Mouse (Mus musculus) Patski (cell line): ENCODE data around the gene Kif1a. TPM values are rescaled to one million over a fixed set of nuclear protein-coding genes. Genes with fewer than 3 reads are reported as not detected.

Source experiments
- ATAC-seq: fragments of 100-300 bp; one replicate; pipeline ENCODE4 v1.8.0; 2021
- CTCF ChIA-PET: fragments of 350-600 bp; sonication (Branson Sonifier 250); formaldehyde crosslinking; loops from one replicate; lab custom pipeline; 2022; ENCODE audit warnings: inconsistent platforms; lab: Charles Lee
- POLR2A ChIA-PET: fragments of 350-600 bp; sonication (Branson Sonifier 250); formaldehyde crosslinking; loops from one replicate; lab custom pipeline; 2022; ENCODE audit warnings: antibody characterized with exemption, inconsistent platforms; lab: Charles Lee
- DNase-seq: peaks from one replicate; pipeline ENCODE4 v3.0.0-alpha.2; 2011; ENCODE audit warnings: low read depth, low spot score
- H3K27me3 ChIP-seq: fragments of 371-371 bp; one replicate; pipeline ENCODE4 v1.5.1; 2021
- CTCF ChIP-seq: fragments of 100-300 bp; IDR thresholded peaks from one replicate; pipeline ENCODE4 v1.5.1; 2021
- in situ Hi-C: fragments of 300-500 bp; cut with MboI; formaldehyde crosslinking; loops from 3 replicates; pipeline ENCODE4 v1.11.1; 2018; ENCODE audit warnings: low pct_unique_long_range_greater_than_20kb, mixed read lengths
- polyA plus RNA-seq: library from polyadenylated mRNA; unstranded; gene quantifications from one replicate; pipeline ENCODE4 v1.2.3, GENCODE M21; 2021

The Kif1a gene
- polyA plus RNA-seq, 1 experiment from 2014 or later, result not detected

DNA sequence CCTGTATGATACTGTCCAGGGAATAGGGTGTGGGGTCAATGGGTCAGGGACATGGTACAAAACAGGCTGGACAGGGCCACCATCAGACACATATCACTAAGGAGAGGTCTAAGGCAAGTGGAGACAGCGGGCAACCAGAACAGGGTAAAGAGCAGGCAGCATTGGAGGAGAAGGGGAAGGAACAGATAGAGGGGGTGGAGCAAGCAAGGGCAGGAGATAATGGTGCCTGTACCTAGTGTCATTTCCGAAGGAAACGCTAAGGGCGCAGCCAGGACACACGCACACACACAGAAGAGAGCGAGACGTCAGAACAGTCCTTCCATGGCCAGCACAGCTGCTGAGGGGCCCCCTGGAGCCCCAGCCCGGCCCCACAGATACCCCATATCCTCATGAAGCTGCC, 75.2 kb downstream of the Kif1a start:
- H3K27me3 ChIP-seq, result peaks cover 59% of the 10 kb centered on the region
- TF ChIP-seq CTCF, result no peak
- POLR2A ChIA-PET, result no interaction called here
- in situ Hi-C loops, result no loop called here
- DNase-seq, result no peak
- CTCF ChIA-PET, result no interaction called here
- no peak for ATAC-seq

DNA sequence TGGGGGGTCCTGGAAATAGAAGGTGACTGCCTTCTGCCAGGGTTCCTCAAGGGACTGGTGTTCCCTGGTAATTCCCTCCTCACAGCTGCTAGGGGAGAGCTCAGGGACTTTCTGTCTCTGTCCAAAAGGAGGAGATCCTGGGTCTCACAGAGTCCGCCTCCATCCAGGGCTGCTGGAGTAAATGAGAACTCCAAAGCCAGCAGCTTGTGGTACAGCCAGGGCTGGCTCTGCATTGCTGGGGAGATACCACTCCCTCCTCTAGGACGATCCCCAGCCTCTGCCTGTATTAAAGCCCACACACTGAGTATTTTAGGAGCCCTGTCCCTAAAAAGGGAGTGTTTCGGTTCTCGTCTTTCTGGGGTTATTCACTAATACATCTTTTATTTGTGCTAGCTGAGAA, 81.1 kb downstream of the Kif1a start:
- DNase-seq, result no peak
- POLR2A ChIA-PET, result no interaction called here
- CTCF ChIA-PET, result no interaction called here
- in situ Hi-C loops, result no loop called here
- peaks cover 64% of the 10 kb centered on the region for H3K27me3 ChIP-seq
- no peak for TF ChIP-seq CTCF
- no peak for ATAC-seq

DNA sequence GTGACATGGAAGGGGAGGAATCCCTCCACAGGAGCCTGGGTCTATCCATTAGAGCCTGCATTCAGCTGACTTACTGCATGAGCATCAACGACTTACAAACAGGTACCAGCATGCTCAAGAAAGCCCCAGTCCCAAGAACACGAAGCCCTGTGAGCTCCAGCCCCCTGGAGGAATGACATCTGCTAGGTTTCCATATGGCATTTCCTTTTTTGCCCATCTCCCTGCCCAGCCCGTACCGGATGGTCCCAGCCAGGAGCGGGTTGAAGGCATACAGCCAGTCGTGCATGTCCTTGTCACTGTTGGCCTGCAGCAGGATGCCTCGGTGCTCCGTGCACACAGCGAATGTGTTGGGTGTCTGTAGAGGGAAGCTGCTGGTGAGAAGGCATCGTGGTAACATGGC, 83.0 kb downstream of the Kif1a start:
- TF ChIP-seq CTCF, result no peak
- H3K27me3 ChIP-seq, result peaks cover 49% of the 10 kb centered on the region
- ChIA-PET POLR2A (no interaction called here), CTCF (interaction anchor here (1.7 kb wide), 1 partner anchor 9 kb away, joined by 4 read pairs; no protein-coding TSS in a partner anchor)
- in situ Hi-C loops, result no loop called here
- DNase-seq, result no peak
- ATAC-seq, result no peak

DNA sequence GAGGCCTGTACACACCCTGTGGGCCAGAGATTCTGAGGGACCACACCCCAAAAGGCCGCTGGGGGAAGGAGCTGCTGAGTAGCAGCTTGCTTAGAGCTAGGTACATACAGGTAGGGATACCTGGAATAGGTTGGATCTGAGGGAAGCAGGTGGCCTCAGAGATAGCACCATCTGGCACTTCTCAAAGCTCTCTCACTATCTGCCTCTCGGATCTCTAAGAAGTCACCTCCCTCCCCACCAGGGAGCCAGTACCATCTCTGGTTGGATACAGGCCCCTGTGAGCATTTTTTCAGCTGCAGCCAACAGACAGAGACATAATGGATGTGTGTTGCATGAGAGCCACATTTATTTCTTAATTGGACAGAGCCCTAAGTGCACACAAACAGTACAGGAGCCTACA, 86.6 kb downstream of the Kif1a start:
- in situ Hi-C loops, result no loop called here
- DNase-seq (no peak), ATAC-seq (no peak)
- CTCF ChIA-PET, result interaction anchor here (1.0 kb wide), 2 partner anchors 14 to 66 kb away, joined by 3 read pairs; no protein-coding TSS in a partner anchor
- no peak for TF ChIP-seq CTCF
- H3K27me3 ChIP-seq, result peaks cover 24% of the 10 kb centered on the region
- POLR2A ChIA-PET, result interaction anchor here (1.4 kb wide), 1 partner anchor 11 kb away, joined by 3 read pairs; no protein-coding TSS in a partner anchor

DNA sequence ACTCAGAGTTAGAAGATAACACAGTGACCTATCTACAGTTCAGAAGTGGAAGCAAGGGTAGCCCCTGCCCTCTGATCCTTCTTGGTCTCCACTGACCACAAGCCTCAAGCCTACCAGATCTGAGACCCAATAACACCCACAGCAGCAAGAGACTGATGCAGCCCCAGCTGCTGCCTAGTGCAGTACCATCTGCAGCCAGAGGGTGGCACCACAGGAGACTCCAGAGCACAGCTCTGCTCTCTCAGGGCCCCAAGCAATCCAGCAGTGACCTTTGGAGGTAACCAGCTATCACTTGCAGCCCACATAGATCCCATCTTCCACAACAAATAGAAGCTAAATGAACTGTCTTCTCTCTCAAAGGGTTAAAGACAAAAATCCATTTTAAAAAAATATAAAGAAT, 87.3 kb downstream of the Kif1a start:
- ATAC-seq, result no peak
- POLR2A ChIA-PET, result interaction anchor here (1.4 kb wide), 1 partner anchor 11 kb away, joined by 3 read pairs; no protein-coding TSS in a partner anchor
- peak; percentile 3 for DNase-seq
- CTCF ChIA-PET, result interaction anchor here (1.0 kb wide), 2 partner anchors 15 to 67 kb away, joined by 3 read pairs; no protein-coding TSS in a partner anchor
- TF ChIP-seq CTCF, result no peak
- in situ Hi-C loops, result no loop called here
- H3K27me3 ChIP-seq, result peaks cover 19% of the 10 kb centered on the region

DNA sequence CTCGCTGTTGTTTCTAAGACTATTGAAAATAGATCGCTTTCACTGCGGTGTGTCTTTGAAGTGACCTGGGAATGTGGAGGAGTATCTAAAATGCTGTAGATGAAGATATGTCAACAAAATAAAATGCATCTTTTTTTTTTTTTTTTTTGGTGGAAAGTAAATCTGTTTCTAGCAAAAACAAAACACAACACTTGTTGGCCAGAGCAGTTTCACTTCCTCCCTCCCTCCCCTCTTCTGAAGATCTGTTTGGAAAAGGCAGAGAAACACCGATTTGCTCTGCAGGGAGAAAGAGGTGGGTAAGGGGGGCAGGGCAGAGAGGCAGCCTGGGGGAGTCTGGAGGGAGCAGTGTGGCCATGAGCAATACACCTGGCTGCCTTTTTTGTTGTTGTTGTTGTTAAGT, 88.4 kb downstream of the Kif1a start:
- DNase-seq (no peak), ATAC-seq (no peak)
- CTCF ChIA-PET, result no interaction called here
- POLR2A ChIA-PET, result no interaction called here
- H3K27me3 ChIP-seq, result peaks cover 9% of the 10 kb centered on the region
- in situ Hi-C loops, result no loop called here
- TF ChIP-seq CTCF, result no peak

DNA sequence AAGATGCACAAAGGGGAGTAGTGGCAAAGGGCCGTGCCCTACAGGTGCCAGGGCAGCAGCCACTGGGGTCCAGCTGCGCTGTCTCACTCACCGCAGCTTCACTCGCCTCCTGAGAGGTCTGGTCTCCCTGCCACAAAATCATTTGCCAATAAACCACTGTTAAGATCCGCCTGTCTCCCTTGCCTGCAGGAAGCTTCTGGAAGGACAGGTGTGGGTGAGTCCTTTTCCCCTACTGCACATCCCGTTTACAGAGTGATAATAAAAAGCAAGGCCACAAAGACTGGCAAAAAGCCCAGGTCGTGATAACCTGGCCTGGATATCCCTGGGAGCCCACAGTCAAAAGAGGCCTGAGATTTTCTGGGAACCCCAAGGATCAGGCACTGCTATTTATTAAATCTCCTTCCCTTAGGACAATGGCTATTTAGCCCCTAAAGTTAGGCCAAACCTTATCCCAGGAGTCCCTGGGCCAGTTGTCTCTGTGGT, 89.6 kb downstream of the Kif1a start:
- CTCF ChIA-PET, result no interaction called here
- ATAC-seq, result no peak
- in situ Hi-C loops, result no loop called here

DNA sequence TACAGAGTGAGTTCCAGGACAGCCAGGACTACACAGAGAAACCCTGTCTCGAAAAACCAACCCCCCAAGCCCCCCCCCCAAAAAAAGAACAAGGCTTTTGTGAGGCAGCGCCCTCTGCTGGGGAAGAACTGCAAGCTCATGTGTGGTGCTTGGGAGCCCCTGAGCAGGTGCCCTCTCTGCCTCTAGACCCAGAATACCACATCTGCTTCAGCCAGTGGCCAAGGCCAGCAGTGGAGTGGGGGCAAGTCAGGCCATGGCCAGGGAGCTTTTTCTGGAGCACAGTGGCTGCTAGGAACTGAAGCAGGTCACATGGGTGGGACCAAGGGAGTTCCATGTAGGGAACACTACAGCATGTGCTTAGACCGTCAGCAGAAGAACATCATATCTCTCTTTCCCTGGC, 91.0 kb downstream of the Kif1a start:
- peaks cover 26% of the 10 kb centered on the region for H3K27me3 ChIP-seq
- DNase-seq, result no peak
- no peak for TF ChIP-seq CTCF
- ATAC-seq, result no peak
- ChIA-PET CTCF (interaction anchor here (1.0 kb wide), 1 partner anchor 48 kb away, joined by 3 read pairs; no protein-coding TSS in a partner anchor), POLR2A (no interaction called here)
- in situ Hi-C loops, result no loop called here

More for the DNA sequence above, 89.6 kb downstream of the Kif1a start:
- POLR2A ChIA-PET, result interaction anchor here (0.6 kb wide), 1 partner anchor 1004 kb away, joined by 8 read pairs; no protein-coding TSS in a partner anchor
- no peak for DNase-seq
- H3K27me3 ChIP-seq, result peaks cover 13% of the 10 kb centered on the region
- TF ChIP-seq CTCF, result no peak

DNA sequence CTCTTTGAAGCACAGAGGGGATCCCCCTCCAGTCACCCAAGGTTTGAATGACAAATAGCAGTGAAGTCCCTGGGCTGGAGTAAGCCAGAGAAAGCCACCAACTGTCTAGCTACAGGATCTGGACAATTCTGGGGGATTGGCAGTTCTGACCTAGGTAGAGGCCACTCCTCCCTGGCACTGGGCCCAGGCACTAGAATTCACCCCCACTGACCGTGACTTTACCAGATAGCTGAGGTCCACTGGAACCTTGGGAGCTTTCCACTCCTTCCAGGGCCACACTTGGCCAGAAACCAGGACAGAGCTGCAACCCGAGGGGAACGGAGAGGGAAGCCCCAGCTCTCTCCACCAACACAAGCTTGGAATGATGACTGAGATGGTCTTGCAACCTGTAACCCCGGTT, 92.6 kb downstream of the Kif1a start:
- CTCF ChIA-PET, result interaction anchor here (1.3 to 1.6 kb wide), 2 partner anchors 9 to 52 kb away, joined by 4 read pairs; no protein-coding TSS in a partner anchor
- peaks cover 28% of the 10 kb centered on the region for H3K27me3 ChIP-seq
- POLR2A ChIA-PET, result no interaction called here
- ATAC-seq (no peak), DNase-seq (no peak)
- in situ Hi-C loops, result no loop called here
- TF ChIP-seq CTCF, result no peak

DNA sequence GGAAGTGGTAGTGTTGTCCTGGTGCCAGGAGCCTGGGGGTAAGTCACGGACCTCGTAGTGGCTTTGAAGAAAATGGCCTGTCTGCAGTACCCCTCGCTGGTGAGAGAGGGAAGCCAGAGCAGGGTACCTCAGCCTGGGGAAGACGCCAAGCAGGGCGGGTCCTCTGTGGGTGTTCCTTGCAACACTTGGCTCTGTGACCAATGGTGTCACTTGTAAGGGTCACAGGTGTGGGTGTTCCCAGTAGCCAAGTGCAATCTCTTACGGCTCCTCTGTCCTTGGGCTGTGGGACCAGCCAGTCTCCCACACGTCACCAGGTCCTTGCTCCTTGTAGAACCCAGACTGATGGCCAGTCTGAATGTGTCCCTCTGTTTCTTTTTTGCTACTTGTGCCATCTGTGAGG, 95.7 kb downstream of the Kif1a start, which contains the start of gene Aqp12:
TSS of gene Aqp12 (plus strand) at position 274 of the 400 bp plus-strand sequence.
- in situ Hi-C loops, result no loop called here

DNA sequence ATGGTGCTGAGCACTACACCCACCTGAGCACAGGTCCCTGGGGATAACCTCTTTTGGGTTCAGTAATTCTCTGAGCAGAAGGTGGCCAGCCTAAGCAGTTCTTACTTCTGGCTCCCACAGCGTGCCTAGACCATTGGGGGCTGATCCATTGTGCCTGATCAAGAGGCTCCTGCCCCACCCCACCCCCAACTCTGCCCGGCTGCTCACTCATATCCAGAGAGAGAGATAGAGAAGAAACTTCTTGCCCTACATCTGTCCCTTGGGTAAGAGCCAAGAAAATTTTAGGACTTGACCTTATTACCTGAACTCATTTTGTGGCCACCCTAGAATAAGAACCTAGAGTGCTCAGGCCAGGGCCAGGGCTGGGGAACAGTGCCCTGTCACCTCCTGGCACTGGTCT, 108.9 kb downstream of the Kif1a start:
- no peak for ATAC-seq
- POLR2A ChIA-PET, result no interaction called here
- in situ Hi-C loops, result no loop called here
- DNase-seq, result no peak
- TF ChIP-seq CTCF, result no peak
- CTCF ChIA-PET, result no interaction called here
- H3K27me3 ChIP-seq, result peaks cover 43% of the 10 kb centered on the region

More for the DNA sequence above, 95.7 kb downstream of the Kif1a start, which contains the start of gene Aqp12:
- ChIA-PET CTCF (no interaction called here), POLR2A (no interaction called here)
- TF ChIP-seq CTCF, result no peak
- no peak for ATAC-seq
- DNase-seq, result no peak
- H3K27me3 ChIP-seq, result peaks cover 35% of the 10 kb centered on the region
